Mouse (Mus musculus): Measurements from ENCODE around the gene Hnrnpa3. TPM values are rescaled to one million over a fixed set of nuclear protein-coding genes. Genes with fewer than 3 reads are reported as not detected.

Hnrnpa3 gene
- total RNA-seq, 2 experiments from 2014 or later, result 389 to 833 TPM

- no peak for ATAC-seq (replicated peaks; ENCODE audit: low FRiP score, low TSS enrichment, poor library complexity, severe bottlenecking)
Measured at GRCm38 (mm10) chr2:75698007-75698406, 38.9 kb downstream of the Hnrnpa3 start.

- no peak for ATAC-seq (replicated peaks; ENCODE audit: low FRiP score, low TSS enrichment, poor library complexity, severe bottlenecking)
Measured at GRCm38 (mm10) chr2:75698874-75699273, 39.8 kb downstream of the Hnrnpa3 start.

DNA sequence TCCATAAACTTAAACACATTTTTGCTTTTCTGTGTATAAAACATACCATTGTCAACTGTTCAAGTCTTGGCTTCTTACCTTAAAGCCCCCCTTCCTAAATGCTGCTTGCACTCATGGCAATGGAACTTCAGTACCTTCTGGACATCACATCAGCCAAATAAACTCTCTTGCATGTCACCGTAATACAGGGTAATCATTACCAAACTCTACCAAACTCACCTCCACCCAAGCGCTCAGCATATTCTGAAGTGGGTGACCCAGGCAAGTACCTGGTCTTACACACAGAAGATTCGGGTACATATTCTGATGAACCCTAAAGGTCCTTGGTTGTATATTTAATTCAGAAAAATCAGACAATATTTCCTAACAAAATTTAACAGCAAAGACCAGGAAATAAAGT lies 41.5 kb downstream of the Hnrnpa3 start:
- no peak for ATAC-seq (replicated peaks; ENCODE audit: low FRiP score, low TSS enrichment, poor library complexity, severe bottlenecking)

- ATAC-seq (replicated peaks; ENCODE audit: low FRiP score, low TSS enrichment, poor library complexity, severe bottlenecking), result no peak
Measured at GRCm38 (mm10) chr2:75701207-75701606, 42.1 kb downstream of the Hnrnpa3 start.

DNA sequence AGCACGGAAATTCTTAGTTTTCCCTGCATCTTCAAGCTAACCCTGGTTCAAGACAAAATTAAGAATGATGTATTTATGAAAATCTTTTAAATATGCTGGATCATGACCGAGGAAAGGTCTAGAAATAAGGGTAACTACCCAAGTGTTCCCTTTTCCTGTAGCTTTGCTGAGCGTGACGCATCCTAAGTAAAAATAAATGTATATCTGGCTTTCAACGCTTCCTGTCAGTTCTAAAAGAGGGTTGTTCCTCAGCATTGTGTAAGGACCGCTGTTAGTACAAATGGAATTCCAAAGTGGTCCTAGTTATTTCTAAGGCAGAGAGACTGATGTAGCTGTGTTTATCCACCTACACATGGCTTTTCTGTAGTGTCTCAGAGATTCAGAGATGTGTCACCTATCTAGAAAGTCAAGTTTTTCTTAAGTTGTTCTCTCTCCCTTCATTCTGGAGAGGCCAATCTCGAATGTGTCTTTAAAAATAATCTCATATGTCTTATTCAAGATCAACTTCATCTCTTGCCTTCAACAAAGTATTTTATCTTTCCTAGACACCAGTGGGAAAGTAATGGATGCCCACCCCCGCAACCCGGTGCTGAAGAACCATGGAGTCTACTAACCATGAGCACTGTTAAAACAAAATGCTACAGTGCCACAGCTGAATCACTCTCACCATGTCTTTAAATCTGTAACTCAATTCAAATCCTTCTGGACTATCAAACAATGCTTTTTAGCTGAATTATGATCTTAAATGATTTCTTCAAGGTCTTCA lies 42.9 kb downstream of the Hnrnpa3 start:
- no peak for ATAC-seq (replicated peaks; ENCODE audit: low FRiP score, low TSS enrichment, poor library complexity, severe bottlenecking)

GRCm38 (mm10) chr2:75702588-75702976 lies 43.5 kb downstream of the Hnrnpa3 start:
- ATAC-seq (replicated peaks; ENCODE audit: low FRiP score, low TSS enrichment, poor library complexity, severe bottlenecking), result no peak

- peak; percentile 33 for ATAC-seq (replicated peaks; ENCODE audit: low FRiP score, low TSS enrichment, poor library complexity, severe bottlenecking)
Measured at GRCm38 (mm10) chr2:75703375-75704181, 44.5 kb downstream of the Hnrnpa3 start.

GRCm38 (mm10) chr2:75704234-75705161 lies 45.4 kb downstream of the Hnrnpa3 start, which contains the start of gene Nfe2l2:
TSS of gene Nfe2l2 (minus strand) at chr2:75704641.
- peak; percentile 69 for ATAC-seq (replicated peaks; ENCODE audit: low FRiP score, low TSS enrichment, poor library complexity, severe bottlenecking)

GRCm38 (mm10) chr2:75705162-75705752 lies 46.2 kb downstream of the Hnrnpa3 start:
- ATAC-seq (replicated peaks; ENCODE audit: low FRiP score, low TSS enrichment, poor library complexity, severe bottlenecking), result no peak

DNA sequence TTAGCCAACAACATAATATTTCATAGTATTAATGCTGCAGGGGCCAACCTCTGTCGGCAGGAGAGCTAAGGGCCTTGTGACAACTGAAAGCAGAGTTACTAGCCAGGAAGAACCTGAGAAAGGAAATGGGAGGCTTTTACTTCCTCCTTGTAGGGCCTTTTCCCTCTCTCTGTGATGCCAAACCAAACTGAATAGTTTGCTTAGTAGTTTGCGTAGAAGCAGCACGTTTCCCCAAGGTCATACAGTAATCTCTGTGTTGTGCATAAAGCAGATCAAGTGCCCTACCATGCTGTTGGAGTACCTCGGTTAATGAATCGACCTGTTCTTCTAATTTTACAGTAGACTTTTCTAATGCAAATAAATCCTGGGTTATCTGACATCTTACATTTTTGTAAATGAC lies 47.4 kb downstream of the Hnrnpa3 start:
- no peak for ATAC-seq (replicated peaks; ENCODE audit: low FRiP score, low TSS enrichment, poor library complexity, severe bottlenecking)

DNA sequence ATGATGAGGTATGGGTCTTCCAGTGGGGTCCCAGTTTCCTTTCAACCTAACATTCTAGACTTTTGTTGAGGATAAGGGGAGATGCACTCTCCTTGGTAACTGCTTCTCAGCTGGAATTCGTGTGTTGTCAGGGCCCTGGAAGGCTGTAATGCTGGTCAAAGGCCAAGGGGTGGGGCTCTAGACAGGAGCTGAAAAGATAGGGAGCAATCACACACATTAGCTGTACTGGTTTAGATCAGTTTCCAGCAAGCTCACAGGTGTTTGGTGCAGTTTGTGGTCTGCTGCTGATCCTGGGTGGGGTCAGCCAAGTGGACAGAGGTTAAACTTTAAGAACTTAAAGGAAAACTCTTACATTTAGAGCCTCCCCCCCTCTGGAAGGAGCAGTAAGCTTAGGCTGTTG lies 48.4 kb downstream of the Hnrnpa3 start:
- ATAC-seq (replicated peaks; ENCODE audit: low FRiP score, low TSS enrichment, poor library complexity, severe bottlenecking), result peak; percentile 9; the same call in 1 of the 2 replicates

GRCm38 (mm10) chr2:75713083-75713482 lies 54.0 kb downstream of the Hnrnpa3 start:
- no peak for ATAC-seq (replicated peaks; ENCODE audit: low FRiP score, low TSS enrichment, poor library complexity, severe bottlenecking)

GRCm38 (mm10) chr2:75714766-75715165 lies 55.7 kb downstream of the Hnrnpa3 start:
- ATAC-seq (replicated peaks; ENCODE audit: low FRiP score, low TSS enrichment, poor library complexity, severe bottlenecking), result no peak

GRCm38 (mm10) chr2:75716046-75717016 lies 57.3 kb downstream of the Hnrnpa3 start:
- ATAC-seq (replicated peaks; ENCODE audit: low FRiP score, low TSS enrichment, poor library complexity, severe bottlenecking), result no peak
